In the genomic region with DNA sequence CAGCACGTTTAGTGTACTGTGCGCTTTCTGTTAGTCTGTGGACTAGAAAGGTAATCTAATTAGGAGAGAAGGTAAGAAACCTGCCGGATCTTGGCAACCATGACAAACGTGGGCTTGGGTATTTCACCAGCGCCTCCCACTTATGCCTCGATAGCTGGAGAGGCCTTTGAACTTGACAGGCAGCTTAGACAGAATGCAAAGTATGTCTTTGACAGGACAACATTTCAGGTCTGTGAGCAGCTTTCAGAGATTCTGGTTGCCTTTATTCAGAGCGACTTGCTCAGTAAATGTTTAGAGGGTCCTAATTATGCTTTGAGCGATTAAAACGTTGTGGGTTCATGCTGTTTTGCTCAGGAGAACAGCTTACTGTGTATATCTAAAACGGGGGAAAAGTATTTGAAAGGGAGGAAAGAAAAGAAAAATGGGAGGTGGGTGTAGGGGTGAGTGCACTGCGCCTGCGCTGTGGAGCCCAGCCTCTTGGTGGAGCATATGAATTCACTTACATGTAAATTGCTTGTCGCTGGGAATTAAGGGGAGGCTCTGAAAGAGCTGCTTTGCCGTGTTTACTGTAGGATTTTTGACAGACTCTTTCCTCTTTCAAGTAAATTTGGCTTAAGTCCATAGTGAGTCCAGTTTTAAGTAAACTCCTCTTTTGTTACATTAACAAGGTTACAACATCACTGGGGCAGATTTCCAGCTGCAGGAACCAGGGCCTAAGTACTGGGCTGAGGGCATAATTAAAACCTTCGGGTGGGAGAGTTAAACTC, we compare ENCODE assay signal across 8 mouse cellular contexts.
DNase-seq lines count a peak whose midpoint lies in the region; ATAC-seq and TF ChIP-seq lines count a peak whose summit lies in the region.

No protein-coding gene starts in this region.

- TF ChIP-seq CTCF in liver, postnatal 0 days (IDR thresholded peaks at IDR 0.05; ENCODE audit: low read depth) = no peak

- H3K27ac ChIP-seq in embryonic facial prominence, embryonic 11.5 days (replicated peaks; ENCODE audit: low read depth, low read length) = no peak overlapping the region; the same call in 1 of the 2 replicates
- peak overlapping the region; percentile 64 for H3K27ac ChIP-seq in hindbrain, embryonic 13.5 days
- no peak overlapping the region for H3K27ac ChIP-seq in liver, postnatal 0 days (ENCODE audit: low read depth)

- H3K27me3 ChIP-seq in embryonic facial prominence, embryonic 11.5 days (ENCODE audit: control insufficient read depth, insufficient read depth, low read length) = no peaks in the 10 kb centered on the region
- H3K27me3 ChIP-seq in hindbrain, embryonic 13.5 days = no peaks in the 10 kb centered on the region
- H3K27me3 ChIP-seq in liver, postnatal 0 days (ENCODE audit: insufficient read depth, low read length) = no peaks in the 10 kb centered on the region

- DNase-seq in layer of hippocampus, postnatal 10 days (ENCODE audit: low spot score in 2 of 2) = peak; percentile 34 to 47
- DNase-seq in layer of hippocampus, adult 9-11 months = no peak
- DNase-seq in embryonic facial prominence, embryonic 11.5 days (ENCODE audit: low spot score) = peak; percentile 84
- peak; percentile 38 for DNase-seq in lung, postnatal 25 days (ENCODE audit: low spot score)
- DNase-seq in spleen, adult 18-20 months = no peak
- no peak for DNase-seq in c-Kit-positive CD71-positive TER-119-positive erythroid progenitor cells, embryonic 14.5 days (ENCODE audit: low spot score)
- no peak for DNase-seq in liver, postnatal 0 days

- no peaks in the 10 kb centered on the region for H3K9me3 ChIP-seq in embryonic facial prominence, embryonic 11.5 days (replicated peaks; ENCODE audit: control insufficient read depth, low read length)
- no peaks in the 10 kb centered on the region for H3K9me3 ChIP-seq in hindbrain, embryonic 13.5 days
- H3K9me3 ChIP-seq in liver, postnatal 0 days (ENCODE audit: low read length) = no peaks in the 10 kb centered on the region

- H3K4me1 ChIP-seq in embryonic facial prominence, embryonic 11.5 days (ENCODE audit: control insufficient read depth, insufficient read depth, low read length) = no peaks in the 10 kb centered on the region; the same call in 1 of the 2 replicates
- H3K4me1 ChIP-seq in hindbrain, embryonic 13.5 days (replicated peaks) = peaks cover 22% of the 10 kb centered on the region
- H3K4me1 ChIP-seq in liver, postnatal 0 days (ENCODE audit: insufficient read depth) = no peaks in the 10 kb centered on the region

- H3K4me3 ChIP-seq in embryonic facial prominence, embryonic 11.5 days (ENCODE audit: low read depth, low read length) = no peak overlapping the region
- H3K4me3 ChIP-seq in hindbrain, embryonic 13.5 days = no peak overlapping the region
- no peak overlapping the region for H3K4me3 ChIP-seq in liver, postnatal 0 days (ENCODE audit: low read depth, low read length)

- 22% methylated on average over 15 of the region's 15 CpGs for WGBS in embryonic facial prominence, embryonic 11.5 days
- WGBS in hindbrain, embryonic 13.5 days = 36% methylated on average over 15 of the region's 15 CpGs
- WGBS in liver, postnatal 0 days (ENCODE audit: insufficient replicate concordance) = 57% methylated on average over 15 of the region's 15 CpGs

- H3K36me3 ChIP-seq in embryonic facial prominence, embryonic 11.5 days (replicated peaks; ENCODE audit: control insufficient read depth, insufficient read depth, low read depth, low read length) = no peaks in the 10 kb centered on the region
- no peaks in the 10 kb centered on the region for H3K36me3 ChIP-seq in hindbrain, embryonic 13.5 days
- no peaks in the 10 kb centered on the region for H3K36me3 ChIP-seq in liver, postnatal 0 days (replicated peaks; ENCODE audit: insufficient read depth, low read length)

- H3K4me2 ChIP-seq in embryonic facial prominence, embryonic 11.5 days (ENCODE audit: low read depth, low read length) = no peak overlapping the region
- peak overlapping the region; percentile 36 for H3K4me2 ChIP-seq in hindbrain, embryonic 13.5 days
- H3K4me2 ChIP-seq in liver, postnatal 0 days (ENCODE audit: low read depth, low read length) = no peak overlapping the region

- H3K9ac ChIP-seq in embryonic facial prominence, embryonic 11.5 days (replicated peaks; ENCODE audit: low read length) = no peak overlapping the region
- 0 out of 2 replicates have a peak overlapping the region, but pooled peaks have one; percentile 13 for H3K9ac ChIP-seq in hindbrain, embryonic 13.5 days
- no peak overlapping the region for H3K9ac ChIP-seq in liver, postnatal 0 days (replicated peaks)

- peak; percentile 62; the same call in 1 of the 2 replicates for ATAC-seq in embryonic facial prominence, embryonic 11.5 days (replicated peaks; ENCODE audit: insufficient number of reproducible peaks, low FRiP score, low TSS enrichment, low read depth)
- ATAC-seq in hindbrain, embryonic 13.5 days (ENCODE audit: low FRiP score) = no peak
- ATAC-seq in liver, postnatal 0 days = no peak

- no peak for TF ChIP-seq EP300 in liver, postnatal 0 days (IDR thresholded peaks at IDR 0.05; ENCODE audit: low read depth)

Comparison
In these comparisons a context has a peak if more than half of its experiments do, and no peak if none do; other contexts are left out.
1. DNase-seq: peak in layer of hippocampus, postnatal 10 days (2 of 2), embryonic facial prominence, embryonic 11.5 days (single experiment) and lung, postnatal 25 days (single experiment); none in layer of hippocampus, adult 9-11 months (single experiment), spleen, adult 18-20 months (0 of 2), c-Kit-positive CD71-positive TER-119-positive erythroid progenitor cells, embryonic 14.5 days (single experiment) and liver, postnatal 0 days (single experiment).